Mouse (Mus musculus) colon, adult 2 months (tissue): Measurements from ENCODE around the gene Pdzd2. TPM values are rescaled to one million over a fixed set of nuclear protein-coding genes. Genes with fewer than 3 reads are reported as not detected.

ENCODE experiments used
- polyA plus RNA-seq: library from polyadenylated mRNA; depleted of rRNA; stranded (reverse); fragments of >200 nt; gene quantifications from 2 replicates; pipeline ENCODE4 v1.2.3, GENCODE M21; 2012; rRNA removed

Gene Pdzd2
- polyA plus RNA-seq: 3.7 and 4.2 TPM in 2 replicates

GRCm38 (mm10) chr15:12739277-12740247 is at the start of gene Pdzd2:
Gene Pdzd2, minus strand, starts transcription at chr15:12739924.

DNA sequence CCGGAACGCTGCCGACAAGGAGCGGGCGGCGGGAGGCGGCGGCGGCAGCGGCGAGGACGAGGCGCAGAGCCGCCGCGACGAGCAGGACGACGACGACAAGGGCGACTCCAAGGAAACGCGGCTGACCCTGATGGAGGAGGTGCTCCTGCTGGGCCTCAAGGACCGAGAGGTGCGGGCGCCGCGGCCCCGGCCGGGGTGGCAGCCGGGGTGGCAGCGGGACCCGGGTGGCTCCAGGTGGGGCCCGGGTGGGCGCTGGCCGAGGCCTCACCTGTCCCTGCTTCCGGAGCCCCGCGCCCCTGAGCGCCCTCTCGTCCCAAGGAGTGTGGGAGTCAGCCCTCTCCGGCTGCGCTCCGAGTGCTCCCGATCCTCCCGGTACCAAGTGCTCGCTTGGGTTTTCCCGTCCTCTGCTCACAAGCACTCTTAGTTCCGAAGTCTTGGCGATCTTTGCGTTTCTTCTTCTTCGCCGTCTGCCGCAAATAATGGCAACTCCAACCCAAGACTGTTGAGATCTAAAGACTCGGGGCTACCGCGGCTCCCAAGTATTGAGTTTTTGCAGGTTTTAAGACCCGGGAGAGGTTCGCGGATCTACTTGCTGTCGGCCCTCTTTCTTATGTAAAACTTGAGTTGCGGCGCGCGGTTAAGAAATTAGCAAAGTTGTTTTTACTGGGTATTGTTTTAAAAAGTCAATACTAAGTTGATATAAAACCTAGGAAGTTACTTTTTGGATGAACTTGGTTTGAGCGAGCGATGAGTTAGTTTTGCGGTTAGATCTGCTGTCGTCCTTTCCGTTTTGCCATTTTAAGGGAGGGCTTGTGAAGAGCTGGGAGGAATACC is 417.7 kb downstream of the Pdzd2 start, which contains the start of gene 1810049J17Rik:
Gene 1810049J17Rik (minus strand): TSS at position 112 of the 834 bp plus-strand sequence.

DNA sequence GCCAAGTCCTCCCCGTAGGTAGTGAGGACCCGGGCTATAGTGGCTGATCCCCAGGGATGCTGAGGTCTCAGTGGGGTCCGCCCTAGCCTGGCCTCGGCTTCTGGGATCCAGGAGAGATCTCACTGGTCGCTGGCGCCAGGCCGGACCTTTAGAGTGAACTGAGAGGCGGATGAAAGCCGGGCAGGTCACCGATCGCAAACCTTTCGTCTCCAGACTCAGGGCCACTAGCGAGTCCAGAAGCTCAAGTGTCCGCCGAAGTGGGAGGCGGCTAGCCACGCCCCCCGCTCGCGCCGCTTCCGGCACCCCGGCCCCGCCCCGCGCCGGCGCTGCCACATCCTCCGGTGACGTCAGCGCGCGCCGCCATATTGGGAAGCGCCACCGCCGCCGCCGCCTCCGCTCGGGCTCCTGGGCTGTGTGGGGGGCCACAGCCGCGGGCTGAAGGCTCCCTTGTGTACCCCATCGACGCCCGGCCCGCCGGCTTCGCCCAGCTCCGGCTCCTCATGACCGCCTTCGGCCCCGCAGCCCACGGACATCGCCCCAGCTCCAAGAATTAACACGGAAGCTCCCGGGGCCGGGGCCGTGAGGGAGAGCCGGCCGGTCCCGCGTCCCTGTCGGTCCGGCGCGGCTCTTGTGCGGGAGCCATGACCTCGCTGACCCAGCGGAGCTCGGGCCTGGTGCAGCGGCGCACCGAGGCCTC is 418.5 kb downstream of the Pdzd2 start, which contains the start of gene Golph3:
Gene Golph3 (plus strand): TSS at position 360 of the 697 bp plus-strand sequence.

Other genes with a start within 250 kb of the Pdzd2 start
- gene 6030458C11Rik, start 84.7 kb upstream of the Pdzd2 start, polyA plus RNA-seq: 7.3 and 7.4 TPM in 2 replicates
- 7.8 and 8.8 TPM in 2 replicates for gene Drosha, start 84.9 kb upstream of the Pdzd2 start, polyA plus RNA-seq